Mouse (Mus musculus): Measurements from ENCODE around the gene Drd4. TPM values are rescaled to one million over a fixed set of nuclear protein-coding genes. Genes with fewer than 3 reads are reported as not detected.

The Drd4 gene
- polyA plus RNA-seq, 1 experiment from 2014 or later, result 0.64 TPM

GRCm38 (mm10) chr7:141265739-141266561, 25.9 kb upstream of the Drd4 start, which contains the start of gene Irf7:
Irf7 (minus strand) TSS chr7:141266481.
- H3K27ac ChIP-seq (ENCODE audit: low read depth, low read length), result no peak within 1 kb of the TSS
- WGBS, result 14% methylated on average over 25 of the region's 25 CpGs
- peak within 1 kb of the TSS; percentile 52 for H3K4me2 ChIP-seq (ENCODE audit: low read length)
- H3K4me3 ChIP-seq (ENCODE audit: low read length), result peak within 1 kb of the TSS; percentile 32
- peak within 1 kb of the TSS; percentile 24 for H3K9ac ChIP-seq (ENCODE audit: low read depth, low read length)
- peaks cover 30% of the 10 kb centered on the region for H3K36me3 ChIP-seq (ENCODE audit: control insufficient read depth, insufficient read depth, low read length)
- peak; percentile 57 for ATAC-seq
- H3K4me1 ChIP-seq (ENCODE audit: control insufficient read depth, insufficient read depth, low read depth, low read length), result peaks cover 3% of the 10 kb centered on the region; the same call in 1 of the 2 replicates
- no peaks in the 10 kb centered on the region; the same call in 1 of the 2 replicates for H3K27me3 ChIP-seq (replicated peaks; ENCODE audit: control insufficient read depth, insufficient read depth, low read length)
- no peaks in the 10 kb centered on the region for H3K9me3 ChIP-seq (ENCODE audit: control insufficient read depth, low read length)

DNA sequence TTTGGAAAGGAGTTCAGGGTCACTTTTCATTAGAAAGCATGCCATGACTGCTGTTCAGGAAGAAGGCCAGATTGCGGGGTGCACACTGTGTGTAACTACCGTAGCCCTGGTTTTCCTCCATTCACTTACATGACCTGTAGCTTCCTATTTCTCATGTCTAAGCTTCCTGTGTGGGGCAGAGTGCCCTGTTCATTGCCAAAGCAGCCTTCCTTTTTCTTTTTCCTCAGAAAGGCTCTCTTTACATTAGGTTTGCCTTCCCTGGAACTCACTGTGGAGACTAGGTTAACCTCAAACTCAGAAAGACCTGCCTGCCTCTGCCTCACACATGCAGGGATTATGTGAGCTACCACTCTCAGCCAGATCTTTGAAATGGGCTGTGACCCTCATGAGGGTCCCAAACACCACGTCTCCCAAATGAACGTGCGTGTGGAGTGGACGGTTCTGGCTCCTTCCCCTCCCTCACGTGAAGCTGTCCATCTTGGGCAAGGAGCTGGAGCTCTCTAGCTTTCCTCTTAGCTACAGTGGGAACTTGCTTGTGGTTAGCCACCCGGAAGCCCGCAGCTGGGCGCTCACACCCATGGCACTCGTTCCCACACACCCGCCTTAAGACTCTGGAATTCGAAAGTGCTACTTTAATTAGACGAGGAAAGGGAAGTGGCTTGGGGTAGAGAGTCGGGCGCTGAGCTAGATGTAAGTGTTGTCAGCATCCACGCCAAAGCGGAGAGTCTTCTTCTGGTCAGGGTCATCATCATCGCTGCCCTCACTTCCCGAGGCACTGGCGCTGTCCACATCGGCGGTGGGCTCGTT, 23.1 kb upstream of the Drd4 start:
- H3K27ac ChIP-seq (ENCODE audit: low read depth, low read length), result no peak overlapping the region
- H3K9me3 ChIP-seq (ENCODE audit: control insufficient read depth, low read length), result no peaks in the 10 kb centered on the region
- H3K4me1 ChIP-seq (ENCODE audit: control insufficient read depth, insufficient read depth, low read depth, low read length), result peaks cover 3% of the 10 kb centered on the region; the same call in 1 of the 2 replicates
- H3K4me3 ChIP-seq (ENCODE audit: low read length), result no peak overlapping the region
- no peak overlapping the region for H3K4me2 ChIP-seq (ENCODE audit: low read length)
- no peaks in the 10 kb centered on the region; the same call in 1 of the 2 replicates for H3K27me3 ChIP-seq (replicated peaks; ENCODE audit: control insufficient read depth, insufficient read depth, low read length)
- peaks cover 4% of the 10 kb centered on the region; the same call in 1 of the 2 replicates for H3K36me3 ChIP-seq (ENCODE audit: control insufficient read depth, insufficient read depth, low read length)
- no peak overlapping the region for H3K9ac ChIP-seq (ENCODE audit: low read depth, low read length)
- 78% methylated on average over 24 of the region's 24 CpGs for WGBS
- no peak for ATAC-seq

DNA sequence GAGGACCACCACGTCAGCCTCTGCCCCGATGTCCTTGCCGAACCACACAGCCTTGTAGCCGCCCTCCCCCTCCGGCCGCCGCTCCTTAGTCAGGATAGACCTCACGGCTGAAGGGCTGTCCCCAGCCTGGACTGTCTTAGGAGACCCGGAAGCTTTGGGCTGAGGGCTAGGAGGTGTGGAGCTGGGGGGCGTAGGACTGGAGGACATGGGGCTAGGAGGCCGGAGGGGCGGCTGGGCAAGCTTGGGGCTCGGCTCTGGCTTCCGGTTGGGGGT, 22.6 kb upstream of the Drd4 start:
- Histone ChIP-seq H3K4me2 (ENCODE audit: low read length) (no peak overlapping the region), H3K4me1 (ENCODE audit: control insufficient read depth, insufficient read depth, low read depth, low read length) (peaks cover 3% of the 10 kb centered on the region; the same call in 1 of the 2 replicates), H3K27me3 (replicated peaks; ENCODE audit: control insufficient read depth, insufficient read depth, low read length) (no peaks in the 10 kb centered on the region; the same call in 1 of the 2 replicates), H3K9ac (ENCODE audit: low read depth, low read length) (no peak overlapping the region), H3K27ac (ENCODE audit: low read depth, low read length) (no peak overlapping the region), H3K9me3 (ENCODE audit: control insufficient read depth, low read length) (no peaks in the 10 kb centered on the region), H3K36me3 (ENCODE audit: control insufficient read depth, insufficient read depth, low read length) (no peaks in the 10 kb centered on the region), H3K4me3 (ENCODE audit: low read length) (no peak overlapping the region)
- no peak for ATAC-seq
- 86% methylated on average over 14 of the region's 14 CpGs for WGBS

DNA sequence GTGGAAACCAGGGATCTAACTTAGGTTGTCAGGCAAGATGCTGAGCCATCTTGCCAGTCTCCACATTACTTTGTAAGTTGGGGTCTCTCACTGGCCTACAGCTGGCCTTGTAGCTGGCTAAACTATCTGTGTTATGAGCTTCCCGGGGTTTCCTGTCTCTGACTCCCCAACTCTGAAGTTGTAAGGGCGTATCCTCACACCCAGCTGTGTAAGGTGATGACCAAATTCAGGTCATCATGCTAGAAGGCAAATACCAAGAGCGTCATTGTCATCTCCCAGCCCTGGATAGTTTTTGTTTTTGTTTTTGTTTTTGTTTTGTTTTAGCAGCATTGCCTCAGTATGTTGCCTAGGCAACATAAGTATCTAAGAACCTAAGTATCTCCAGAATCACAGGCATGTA, 21.2 kb upstream of the Drd4 start:
- no peak overlapping the region for H3K4me2 ChIP-seq (ENCODE audit: low read length)
- H3K4me3 ChIP-seq (ENCODE audit: low read length), result no peak overlapping the region
- H3K4me1 ChIP-seq (ENCODE audit: control insufficient read depth, insufficient read depth, low read depth, low read length), result peaks cover 3% of the 10 kb centered on the region; the same call in 1 of the 2 replicates
- 89% methylated on average over 3 of the region's 3 CpGs for WGBS
- H3K36me3 ChIP-seq (ENCODE audit: control insufficient read depth, insufficient read depth, low read length), result no peaks in the 10 kb centered on the region
- no peak overlapping the region for H3K9ac ChIP-seq (ENCODE audit: low read depth, low read length)
- H3K27me3 ChIP-seq (replicated peaks; ENCODE audit: control insufficient read depth, insufficient read depth, low read length), result no peaks in the 10 kb centered on the region; the same call in 1 of the 2 replicates
- no peak for ATAC-seq
- no peaks in the 10 kb centered on the region for H3K9me3 ChIP-seq (ENCODE audit: control insufficient read depth, low read length)
- H3K27ac ChIP-seq (ENCODE audit: low read depth, low read length), result no peak overlapping the region

GRCm38 (mm10) chr7:141275356-141275755, 16.4 kb upstream of the Drd4 start:
- H3K9ac ChIP-seq (ENCODE audit: low read depth, low read length), result no peak overlapping the region
- 0 out of 2 replicates have a peak, but pooled peaks cover 3% of the 10 kb centered on the region for H3K27me3 ChIP-seq (replicated peaks; ENCODE audit: control insufficient read depth, insufficient read depth, low read length)
- 85% methylated on average over 9 of the region's 9 CpGs for WGBS
- no peaks in the 10 kb centered on the region for H3K36me3 ChIP-seq (ENCODE audit: control insufficient read depth, insufficient read depth, low read length)
- H3K9me3 ChIP-seq (ENCODE audit: control insufficient read depth, low read length), result no peaks in the 10 kb centered on the region
- peaks cover 6% of the 10 kb centered on the region for H3K4me1 ChIP-seq (ENCODE audit: control insufficient read depth, insufficient read depth, low read depth, low read length)
- H3K4me2 ChIP-seq (ENCODE audit: low read length), result no peak overlapping the region
- H3K4me3 ChIP-seq (ENCODE audit: low read length), result no peak overlapping the region
- ATAC-seq, result no peak
- H3K27ac ChIP-seq (ENCODE audit: low read depth, low read length), result no peak overlapping the region

GRCm38 (mm10) chr7:141276546-141276945, 15.3 kb upstream of the Drd4 start, which contains the start of gene Cdhr5:
Cdhr5 (minus strand) TSS chr7:141276786.
- 70% methylated on average over 11 of the region's 11 CpGs for WGBS
- no peak within 1 kb of the TSS for H3K4me3 ChIP-seq (ENCODE audit: low read length)
- no peaks in the 10 kb centered on the region for H3K36me3 ChIP-seq (ENCODE audit: control insufficient read depth, insufficient read depth, low read length)
- H3K27ac ChIP-seq (ENCODE audit: low read depth, low read length), result no peak within 1 kb of the TSS
- 0 out of 2 replicates have a peak, but pooled peaks cover 3% of the 10 kb centered on the region for H3K27me3 ChIP-seq (replicated peaks; ENCODE audit: control insufficient read depth, insufficient read depth, low read length)
- peaks cover 6% of the 10 kb centered on the region for H3K4me1 ChIP-seq (ENCODE audit: control insufficient read depth, insufficient read depth, low read depth, low read length)
- ATAC-seq, result no peak
- H3K9ac ChIP-seq (ENCODE audit: low read depth, low read length), result no peak within 1 kb of the TSS
- H3K4me2 ChIP-seq (ENCODE audit: low read length), result no peak within 1 kb of the TSS
- H3K9me3 ChIP-seq (ENCODE audit: control insufficient read depth, low read length), result no peaks in the 10 kb centered on the region

DNA sequence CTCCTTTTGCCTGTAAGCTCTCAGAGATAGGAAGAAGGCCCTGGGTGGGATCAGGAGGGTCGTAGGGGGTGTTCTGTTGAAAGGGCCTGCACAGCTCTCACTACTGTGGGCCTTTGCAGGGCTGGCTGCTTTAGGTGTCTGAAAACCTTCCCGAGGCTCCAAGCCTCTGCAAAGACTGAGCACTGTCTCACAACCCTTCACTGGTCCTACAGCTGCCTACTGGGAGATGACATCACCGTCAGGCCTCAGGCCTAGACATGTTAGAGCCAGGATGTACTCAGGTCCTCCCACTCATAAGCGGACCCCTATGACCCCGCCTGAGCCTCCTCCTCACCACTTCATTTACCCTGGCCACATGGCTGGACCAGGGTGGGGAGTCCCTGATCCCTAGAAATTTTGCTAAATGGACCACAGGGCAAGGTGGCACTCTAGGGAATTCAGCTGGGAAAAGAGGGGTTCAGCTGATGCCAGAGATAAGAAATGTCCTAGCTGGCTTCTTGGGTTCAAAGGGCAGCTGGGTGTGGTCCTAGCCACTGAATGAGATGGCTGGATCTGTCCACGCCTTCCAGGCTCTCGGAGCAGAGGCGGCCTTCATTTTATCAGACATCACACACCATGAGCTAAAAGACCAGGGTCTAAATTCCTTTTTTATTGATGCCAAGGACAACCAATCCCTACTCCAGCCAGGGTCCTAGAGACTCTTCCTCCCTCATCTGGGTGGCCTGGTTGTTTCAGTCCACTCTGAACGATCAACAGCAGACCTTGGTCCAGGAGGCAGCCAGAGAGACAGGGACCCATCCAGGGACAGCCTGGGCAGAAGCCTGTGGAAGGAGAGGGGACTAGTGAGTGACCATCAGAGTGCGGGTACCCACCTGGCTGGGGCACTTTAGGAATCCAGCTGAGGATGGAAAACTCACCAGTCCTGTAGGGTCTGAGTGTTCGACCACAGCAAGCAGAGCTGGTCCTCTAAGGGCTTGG, 13.8 kb upstream of the Drd4 start:
- no peak; the same call in 1 of the 2 replicates for ATAC-seq
- WGBS, result 85% methylated on average over 11 of the region's 11 CpGs
- Histone ChIP-seq H3K36me3 (ENCODE audit: control insufficient read depth, insufficient read depth, low read length) (no peaks in the 10 kb centered on the region), H3K27me3 (replicated peaks; ENCODE audit: control insufficient read depth, insufficient read depth, low read length) (0 out of 2 replicates have a peak, but pooled peaks cover 3% of the 10 kb centered on the region), H3K27ac (ENCODE audit: low read depth, low read length) (no peak overlapping the region), H3K9ac (ENCODE audit: low read depth, low read length) (no peak overlapping the region; the same call in 1 of the 2 replicates), H3K9me3 (ENCODE audit: control insufficient read depth, low read length) (no peaks in the 10 kb centered on the region), H3K4me2 (ENCODE audit: low read length) (no peak overlapping the region; the same call in 1 of the 2 replicates), H3K4me1 (ENCODE audit: control insufficient read depth, insufficient read depth, low read depth, low read length) (peaks cover 6% of the 10 kb centered on the region), H3K4me3 (ENCODE audit: low read length) (no peak overlapping the region)

DNA sequence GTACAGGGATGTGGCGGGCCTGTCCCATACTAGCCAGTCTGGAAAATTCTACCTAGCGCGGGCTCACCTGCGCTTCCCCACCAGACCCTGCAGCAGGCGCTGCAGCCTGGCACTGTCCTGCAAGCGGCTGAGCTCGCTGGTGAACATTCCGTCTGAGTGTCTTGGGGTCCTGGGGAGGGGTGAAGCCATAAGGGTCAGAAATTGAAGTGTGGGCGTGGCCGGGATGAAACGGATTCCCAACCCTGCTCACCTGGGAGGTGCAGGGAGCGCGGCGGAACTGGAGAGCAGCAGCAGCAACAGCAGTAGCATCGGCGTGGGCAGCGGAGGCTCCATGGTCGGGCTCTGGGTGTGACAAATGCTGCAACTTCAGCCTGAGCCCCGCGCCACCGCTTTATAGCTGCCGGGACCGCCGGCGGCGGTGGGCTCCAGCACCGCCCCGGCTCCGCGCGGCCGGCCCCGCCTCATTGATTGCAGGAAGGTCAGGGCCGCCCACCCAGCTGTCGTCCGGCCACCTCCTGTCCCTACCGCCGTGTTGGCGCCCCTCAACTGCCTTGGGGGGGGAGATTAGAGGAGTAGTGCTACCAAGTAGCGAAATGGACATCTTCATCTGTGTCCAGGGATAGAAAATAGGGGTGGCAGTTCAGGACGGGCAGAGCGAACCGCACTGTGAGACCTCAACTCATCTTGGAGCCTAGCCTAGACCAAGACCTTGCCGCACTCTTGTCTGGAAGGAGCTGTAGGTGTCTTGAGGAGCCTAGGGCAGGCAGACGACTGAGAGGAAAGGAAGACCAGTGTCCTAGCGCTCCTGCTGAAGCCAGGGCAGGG, 12.8 kb upstream of the Drd4 start, which contains the start of gene Sct:
TSS of gene Sct (minus strand) at position 368 of the 825 bp plus-strand sequence.
- WGBS, result 2% methylated on average over 46 of the region's 46 CpGs

More for the DNA sequence above, 12.8 kb upstream of the Drd4 start, which contains the start of gene Sct:
- peak within 1 kb of the TSS; percentile 55 for H3K4me3 ChIP-seq (ENCODE audit: low read length)
- peaks cover 6% of the 10 kb centered on the region for H3K4me1 ChIP-seq (ENCODE audit: control insufficient read depth, insufficient read depth, low read depth, low read length)
- no peaks in the 10 kb centered on the region for H3K36me3 ChIP-seq (ENCODE audit: control insufficient read depth, insufficient read depth, low read length)
- H3K9me3 ChIP-seq (ENCODE audit: control insufficient read depth, low read length), result no peaks in the 10 kb centered on the region
- H3K4me2 ChIP-seq (ENCODE audit: low read length), result peak within 1 kb of the TSS; percentile 95
- peak within 1 kb of the TSS; percentile 71 for H3K9ac ChIP-seq (ENCODE audit: low read depth, low read length)
- ATAC-seq, result peak; percentile 87
- H3K27me3 ChIP-seq (replicated peaks; ENCODE audit: control insufficient read depth, insufficient read depth, low read length), result 0 out of 2 replicates have a peak, but pooled peaks cover 3% of the 10 kb centered on the region
- H3K27ac ChIP-seq (ENCODE audit: low read depth, low read length), result no peak within 1 kb of the TSS
